Mouse (Mus musculus) heart, embryonic 14.5 days (tissue): Measurements from ENCODE around the gene Cep83. TPM values are rescaled to one million over a fixed set of nuclear protein-coding genes. Genes with fewer than 3 reads are reported as not detected.

Experiments
- ATAC-seq: fragments of 200-750 bp; cut with Nextera tagmentation; 2 replicates; pipeline ENCODE4 v1.8.0; 2017; ENCODE audit warnings: low read depth, moderate TSS enrichment; ENCODE audit not compliant: insufficient number of reproducible peaks, insufficient read depth, low FRiP score
- H3K27ac ChIP-seq, 2 experiments: fragments of 200-500 bp in 1 of 2; fragments of 300-500 bp in 1 of 2; sonication (generic) in 1 of 2; replicated peaks in 1 of 2; 2 replicates each; pipeline ENCODE4 v1.5.1; 2012 to 2014; ENCODE audit warnings: low read depth in 2 of 2, low read length in 2 of 2, control low read depth in 1 of 2, mild to moderate bottlenecking in 1 of 2, mixed read lengths in 1 of 2; ENCODE audit not compliant: control insufficient read depth in 1 of 2, insufficient read depth in 1 of 2
- H3K27me3 ChIP-seq: fragments of 300-500 bp; sonication (generic); 2 replicates; pipeline ENCODE4 v1.6.1; 2014; ENCODE audit warnings: mild to moderate bottlenecking, low read length, control low read depth; ENCODE audit not compliant: control insufficient read depth, insufficient read depth
- H3K36me3 ChIP-seq: fragments of 300-500 bp; sonication (generic); 2 replicates; pipeline ENCODE4 v1.6.1; 2014; ENCODE audit warnings: mild to moderate bottlenecking, control low read depth, low read length, mixed read lengths; ENCODE audit not compliant: control insufficient read depth, insufficient read depth
- H3K4me1 ChIP-seq, 2 experiments: fragments of 200-500 bp in 1 of 2; fragments of 300-500 bp in 1 of 2; sonication (generic) in 1 of 2; 2 replicates each; pipeline ENCODE4 v1.6.1; 2012 to 2014; ENCODE audit warnings: low read length in 2 of 2, control low read depth in 1 of 2, mixed read lengths in 1 of 2; ENCODE audit not compliant: control insufficient read depth in 2 of 2, insufficient read depth in 2 of 2
- H3K4me2 ChIP-seq: fragments of 300-500 bp; sonication (generic); 2 replicates; pipeline ENCODE4 v1.6.1; 2014; ENCODE audit warnings: mild to moderate bottlenecking, low read length
- H3K4me3 ChIP-seq, 2 experiments: fragments of 200-500 bp in 1 of 2; fragments of 300-500 bp in 1 of 2; sonication (generic) in 1 of 2; 2 replicates each; pipeline ENCODE4 v1.5.1; 2012 to 2014; ENCODE audit warnings: low read length in 2 of 2, mild to moderate bottlenecking in 2 of 2, control low read depth in 1 of 2, low read depth in 1 of 2, moderate library complexity in 1 of 2; ENCODE audit not compliant: control insufficient read depth in 1 of 2, insufficient read depth in 1 of 2
- H3K9ac ChIP-seq: fragments of 300-500 bp; sonication (generic); 2 replicates; pipeline ENCODE4 v1.6.1; 2014; ENCODE audit warnings: mild to moderate bottlenecking, low read length
- H3K9me3 ChIP-seq: fragments of 300-500 bp; sonication (generic); 2 replicates; pipeline ENCODE4 v1.6.1; 2016; ENCODE audit warnings: low read length, control low read depth; ENCODE audit not compliant: control insufficient read depth
- WGBS: fragments of 180-500 bp; shearing (Covaris S2); extraction: QIAGEN DNeasy Blood & Tissue Kit; methylation state at CpG from one replicate; pipeline ENCODE4 v1.1.7; 2014; 5-methylcytosine and 5-hydroxymethylcytosine counted together
- polyA plus RNA-seq: library from polyadenylated mRNA; unstranded; fragments of >200 nt; fragmentation: Nextera tagmentation; extraction: Ambion mirVana; gene quantifications from 2 replicates; pipeline ENCODE4 v1.2.1, GENCODE M21; 2014

Gene Cep83
- 17.1 and 21.5 TPM in 2 replicates for polyA plus RNA-seq

GRCm38 (mm10) chr10:94688420-94689175 is at the start of gene Cep83:
TSS of gene Cep83 (plus strand) at chr10:94688654.
- WGBS, result under 1% methylated on average over 79 of the region's 86 CpGs
- H3K9ac ChIP-seq, result peak within 1 kb of the TSS; percentile 94
- peak within 1 kb of the TSS; percentile 93 to 98 for H3K27ac ChIP-seq
- H3K4me3 ChIP-seq, result peak within 1 kb of the TSS; percentile 74 to 97
- no peaks in the 10 kb centered on the region for H3K9me3 ChIP-seq
- H3K27me3 ChIP-seq, result no peaks in the 10 kb centered on the region
- peaks cover 3 to 9% of the 10 kb centered on the region in 2 experiments; a peak in 3 of 4 replicates for H3K4me1 ChIP-seq
- peak; percentile 97 for ATAC-seq
- H3K4me2 ChIP-seq, result peak within 1 kb of the TSS; percentile 93
- H3K36me3 ChIP-seq, result no peaks in the 10 kb centered on the region

- Histone ChIP-seq H3K4me2 (no peak overlapping the region), H3K4me1 (no peaks in the 10 kb centered on the region), H3K27ac (no peak overlapping the region), H3K9ac (no peak overlapping the region), H3K4me3 (no peak overlapping the region), H3K27me3 (no peaks in the 10 kb centered on the region), H3K36me3 (no peaks in the 10 kb centered on the region), H3K9me3 (no peaks in the 10 kb centered on the region)
- 72% methylated on average over 5 of the region's 5 CpGs for WGBS
- no peak for ATAC-seq
Measured at GRCm38 (mm10) chr10:94639281-94639680, 49.2 kb upstream of the Cep83 start.

DNA sequence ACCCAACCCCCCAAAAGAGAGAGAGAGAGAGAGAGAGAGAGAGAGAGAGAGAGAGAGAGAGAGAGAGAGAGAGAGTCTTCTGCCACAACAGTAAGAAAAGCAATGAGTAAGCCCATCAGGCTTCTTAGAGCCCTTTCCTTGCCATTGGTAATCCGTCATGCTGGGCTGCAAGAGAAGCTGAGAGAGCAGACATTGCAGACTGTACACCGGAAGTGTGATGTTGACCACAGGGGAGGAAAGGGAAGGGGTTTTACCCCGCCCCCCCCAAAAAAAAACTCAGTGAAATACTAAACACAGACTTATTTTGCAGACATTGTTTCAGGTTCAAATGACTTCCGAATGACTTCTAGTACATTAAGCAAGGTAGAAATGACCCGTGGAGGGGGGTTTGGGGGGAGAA is 48.4 kb upstream of the Cep83 start:
- no peak for ATAC-seq
- no peak overlapping the region for H3K9ac ChIP-seq
- 75% methylated on average over 5 of the region's 5 CpGs for WGBS
- H3K27ac ChIP-seq, result no peak overlapping the region
- H3K36me3 ChIP-seq, result no peaks in the 10 kb centered on the region
- no peak overlapping the region for H3K4me2 ChIP-seq
- H3K4me3 ChIP-seq, result no peak overlapping the region
- no peaks in the 10 kb centered on the region for H3K27me3 ChIP-seq
- H3K9me3 ChIP-seq, result no peaks in the 10 kb centered on the region
- no peaks in the 10 kb centered on the region for H3K4me1 ChIP-seq

- Histone ChIP-seq H3K4me2 (no peak overlapping the region), H3K27ac (no peak overlapping the region), H3K4me1 (no peaks in the 10 kb centered on the region), H3K27me3 (no peaks in the 10 kb centered on the region), H3K36me3 (no peaks in the 10 kb centered on the region), H3K4me3 (no peak overlapping the region), H3K9ac (no peak overlapping the region), H3K9me3 (no peaks in the 10 kb centered on the region)
- whole genome bisulfite sequencing, result 72% methylated on average over 3 of the region's 3 CpGs
- ATAC-seq, result no peak
Measured at GRCm38 (mm10) chr10:94664036-94664435, 24.4 kb upstream of the Cep83 start.

- H3K27me3 ChIP-seq, result no peaks in the 10 kb centered on the region
- no peaks in the 10 kb centered on the region for H3K36me3 ChIP-seq
- no peak overlapping the region for H3K4me3 ChIP-seq
- H3K4me2 ChIP-seq, result no peak overlapping the region
- H3K27ac ChIP-seq, result no peak overlapping the region
- no peaks in the 10 kb centered on the region for H3K9me3 ChIP-seq
- 86% methylated on average over 7 of the region's 7 CpGs for WGBS
- no peak for ATAC-seq
- H3K4me1 ChIP-seq, result no peaks in the 10 kb centered on the region
- H3K9ac ChIP-seq, result no peak overlapping the region
Measured at GRCm38 (mm10) chr10:94664455-94664854, 24.0 kb upstream of the Cep83 start.

GRCm38 (mm10) chr10:94668147-94668546 is 20.3 kb upstream of the Cep83 start:
- H3K4me2 ChIP-seq, result no peak overlapping the region
- no peaks in the 10 kb centered on the region for H3K9me3 ChIP-seq
- H3K4me3 ChIP-seq, result no peak overlapping the region
- no peak overlapping the region for H3K27ac ChIP-seq
- no peak for ATAC-seq
- no peaks in the 10 kb centered on the region for H3K27me3 ChIP-seq
- no peak overlapping the region for H3K9ac ChIP-seq
- no peaks in the 10 kb centered on the region for H3K36me3 ChIP-seq
- no peaks in the 10 kb centered on the region for H3K4me1 ChIP-seq

- Histone ChIP-seq H3K4me3 (peak overlapping the region; percentile 74 to 97), H3K27me3 (no peaks in the 10 kb centered on the region), H3K4me1 (peaks cover 3 to 9% of the 10 kb centered on the region in 2 experiments; a peak in 3 of 4 replicates), H3K9me3 (no peaks in the 10 kb centered on the region), H3K4me2 (peak overlapping the region; percentile 93), H3K27ac (peak overlapping the region; percentile 93 to 98), H3K36me3 (no peaks in the 10 kb centered on the region), H3K9ac (peak overlapping the region; percentile 94)
- ATAC-seq, result peak; percentile 65
- WGBS, result under 1% methylated on average over 18 of the region's 20 CpGs
Measured at GRCm38 (mm10) chr10:94687801-94688419, 544 bp upstream of the Cep83 start.
